Mouse (Mus musculus) E14TG2a.4 (cell line): ENCODE measurements around the gene Ugt1a10.

Experiments used
- CTCF ChIP-seq: conservative IDR thresholded peaks from 2 replicates; pipeline ENCODE4 v1.5.1; 2014; ENCODE audit warnings: low read length
- NANOG ChIP-seq: IDR thresholded peaks from 2 replicates; pipeline ENCODE4 v1.6.1; 2014; ENCODE audit warnings: borderline replicate concordance, low read length, mixed read lengths
- POU5F1 ChIP-seq: IDR thresholded peaks from 2 replicates; pipeline ENCODE4 v1.6.1; 2014; ENCODE audit warnings: low read length, borderline replicate concordance

DNA sequence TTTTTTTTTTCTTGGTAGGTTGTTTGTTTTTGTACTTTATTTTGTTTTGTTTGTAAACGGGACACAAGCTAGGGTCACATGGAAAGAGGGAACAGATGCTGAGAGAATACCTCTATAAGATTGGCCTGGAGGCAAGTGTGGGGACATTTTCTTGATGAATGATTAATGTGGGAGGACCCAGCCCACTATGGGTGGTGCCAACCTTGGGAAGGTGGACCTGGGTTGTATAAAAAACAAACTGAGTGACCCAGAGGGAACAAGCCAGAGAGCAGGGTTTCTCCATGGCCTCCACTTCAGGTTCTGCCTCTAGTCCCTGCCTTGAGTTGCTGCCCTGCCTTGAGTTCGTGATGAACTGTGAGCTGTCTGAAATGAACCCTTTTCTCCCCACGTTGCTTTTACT lies 45.7 kb upstream of the Ugt1a10 start:
- TF ChIP-seq CTCF (no peak), POU5F1 (no peak), NANOG (no peak)
